Mouse (Mus musculus): ENCODE measurements around the gene Cdc42ep5.
"Not testable (repeated sequence)": the region's sequence is repeated elsewhere in the genome, so short reads cannot be mapped to it uniquely, and the experiment has no call there.

Gene Cdc42ep5

DNA sequence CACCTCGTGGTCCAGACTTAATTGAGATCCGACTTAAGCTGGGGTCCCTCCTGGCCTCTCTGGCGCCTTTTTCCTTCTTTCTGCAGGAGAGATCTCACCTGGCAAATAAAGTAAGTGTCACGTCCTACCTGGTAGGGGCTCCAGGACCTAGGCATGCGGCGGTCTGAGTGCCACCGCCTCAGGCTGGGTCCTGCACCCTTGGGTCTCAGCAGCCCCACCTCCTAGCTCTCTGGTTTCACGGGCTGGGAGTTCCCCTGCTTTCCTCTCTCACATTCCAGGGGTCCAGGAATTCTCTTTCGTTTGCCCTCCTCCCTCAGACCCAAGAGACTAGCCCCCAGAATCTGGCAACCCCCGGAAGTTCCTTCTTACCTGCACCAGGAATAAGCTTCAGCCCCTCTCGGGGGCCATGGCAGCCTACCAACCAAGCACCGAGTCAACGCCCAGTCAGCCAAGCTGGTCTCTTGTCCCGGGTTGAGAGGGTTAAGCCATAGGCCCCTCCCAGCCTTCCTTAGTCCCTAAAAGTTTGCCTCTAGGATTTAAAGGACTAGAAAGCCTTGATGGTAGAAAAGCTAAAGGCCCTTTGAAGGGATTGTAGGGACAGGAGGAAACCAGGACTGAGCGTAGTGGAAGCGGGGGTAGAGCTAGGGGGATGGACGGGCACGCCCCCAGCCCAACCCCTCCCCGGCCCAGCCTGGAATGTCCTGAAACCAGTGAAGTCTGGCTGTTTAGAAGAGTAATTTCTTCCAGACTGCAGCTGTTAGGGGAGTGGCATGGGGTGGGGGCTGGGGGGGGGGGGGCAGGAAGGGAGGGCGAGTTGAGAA lies at the start of gene Cdc42ep5:
Gene Cdc42ep5 (minus strand): TSS at position 771 of the 821 bp plus-strand sequence.
- no peak for DNase-seq (ENCODE audit: low spot score in 2 of 2)

DNA sequence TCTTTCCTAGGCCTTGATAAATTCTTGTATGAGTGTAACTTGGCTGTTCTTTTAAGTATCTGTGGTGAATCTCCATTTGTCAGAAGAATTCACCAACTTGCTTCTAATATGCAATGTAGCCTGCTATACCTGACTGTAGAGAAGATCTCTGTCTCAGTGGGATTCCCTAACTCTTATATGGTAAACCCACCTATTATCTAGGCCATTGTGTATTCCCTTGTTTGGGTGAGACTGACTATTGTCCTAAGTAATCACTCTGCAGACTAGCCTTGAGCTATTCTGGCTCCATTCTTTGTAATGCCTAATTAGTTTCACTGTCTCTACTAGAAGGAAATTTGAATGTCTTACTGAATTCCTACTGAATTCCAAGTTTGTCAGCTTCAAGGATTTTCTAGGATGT lies 48.8 kb upstream of the Cdc42ep5 start:
- DNase-seq (ENCODE audit: low spot score in 2 of 2) = not testable (repeated sequence)

DNA sequence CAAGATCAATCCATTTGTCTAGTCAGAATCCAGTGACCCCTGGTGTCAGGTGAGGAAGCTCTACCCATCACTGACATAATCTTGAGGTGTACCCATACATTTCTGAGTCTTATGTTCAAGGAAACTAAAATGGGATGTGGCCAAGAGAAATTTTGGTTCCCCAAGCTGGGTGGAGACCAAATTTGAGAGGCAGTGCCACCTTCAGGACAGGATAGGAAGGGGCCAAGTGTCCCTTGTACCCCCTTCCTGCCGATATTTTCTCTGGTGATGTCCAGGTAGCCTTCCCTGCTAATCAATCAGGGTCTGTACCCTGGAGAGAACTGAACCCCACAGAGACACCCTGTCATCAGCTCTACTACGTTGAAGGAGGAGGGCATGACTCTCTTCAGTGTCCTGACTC lies 44.0 kb upstream of the Cdc42ep5 start:
- DNase-seq (ENCODE audit: low spot score in 2 of 2) = no peak

DNA sequence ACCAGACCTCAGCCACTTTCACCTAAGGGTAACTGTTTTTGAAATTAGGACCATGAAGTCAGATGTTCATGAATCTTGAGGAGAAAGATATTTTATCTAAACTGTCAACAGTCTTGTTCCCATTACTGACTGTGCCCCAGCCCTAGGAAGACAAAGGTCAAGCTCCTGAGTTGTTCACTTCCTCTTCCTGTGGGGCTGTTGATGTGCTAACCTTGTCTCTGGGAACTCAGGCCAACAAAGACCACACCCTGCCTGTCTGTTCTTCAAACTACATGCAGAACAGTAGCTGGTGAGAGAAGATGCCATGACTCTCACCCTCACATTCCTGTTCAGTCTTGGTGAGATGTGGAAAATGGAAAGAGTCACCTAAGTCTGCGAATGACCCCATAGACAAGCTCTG lies 42.5 kb upstream of the Cdc42ep5 start:
- DNase-seq (ENCODE audit: low spot score in 2 of 2) = no peak

DNA sequence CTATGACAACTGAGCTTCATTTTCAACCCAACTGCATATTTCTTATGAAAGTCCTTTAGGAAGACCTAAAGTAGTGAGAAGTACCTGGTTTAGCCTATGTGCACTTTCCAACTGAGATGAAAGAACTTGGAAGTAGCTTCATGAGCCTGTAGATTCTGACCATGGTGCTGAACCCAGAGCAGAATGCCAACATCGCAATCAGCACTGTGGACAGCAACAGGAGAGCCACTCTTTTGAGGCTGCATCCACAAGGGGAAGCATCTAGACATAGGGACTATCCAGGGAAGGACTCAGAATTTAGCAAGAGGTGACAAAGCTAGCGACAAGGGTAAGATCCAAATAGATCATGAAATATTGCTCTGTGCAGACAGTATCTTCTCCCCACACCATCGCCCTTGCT lies 13.8 kb upstream of the Cdc42ep5 start:
- DNase-seq (ENCODE audit: low spot score in 2 of 2) = no peak

DNA sequence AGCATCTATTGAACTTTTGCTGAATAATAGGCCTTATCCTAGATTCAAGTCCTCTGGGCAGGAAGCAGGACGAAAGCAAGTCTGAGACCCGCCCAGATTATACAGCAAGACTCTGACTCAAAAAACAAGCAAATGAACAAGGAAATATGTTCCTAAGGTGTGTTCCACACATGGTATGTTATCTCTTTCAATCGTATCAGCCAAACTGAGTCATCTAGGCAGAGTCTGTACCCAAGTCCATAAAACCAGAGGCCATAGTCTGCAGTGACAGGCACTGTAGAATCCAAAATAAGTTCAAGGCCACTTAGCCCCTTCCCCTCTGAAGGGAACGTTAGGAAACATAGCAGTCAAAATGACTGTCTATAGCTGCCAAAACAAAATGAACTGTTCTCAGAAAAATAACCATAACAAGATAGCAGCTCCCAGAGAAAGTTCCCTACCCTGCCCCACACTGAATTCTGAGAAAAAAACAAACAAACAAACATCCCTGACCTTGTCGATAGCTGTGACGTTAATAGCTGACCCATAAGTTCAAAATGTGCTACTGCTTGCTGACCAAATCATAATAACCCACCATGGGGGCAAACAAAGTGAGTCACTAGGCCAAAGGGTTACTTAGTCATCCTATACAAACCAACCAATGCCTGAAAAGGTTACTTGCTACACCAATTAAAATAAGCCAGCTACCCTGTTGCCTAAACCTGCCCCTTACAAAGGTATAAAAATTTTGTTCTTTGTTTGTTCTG lies 5.7 kb upstream of the Cdc42ep5 start:
- DNase-seq (ENCODE audit: low spot score in 2 of 2) = no peak

DNA sequence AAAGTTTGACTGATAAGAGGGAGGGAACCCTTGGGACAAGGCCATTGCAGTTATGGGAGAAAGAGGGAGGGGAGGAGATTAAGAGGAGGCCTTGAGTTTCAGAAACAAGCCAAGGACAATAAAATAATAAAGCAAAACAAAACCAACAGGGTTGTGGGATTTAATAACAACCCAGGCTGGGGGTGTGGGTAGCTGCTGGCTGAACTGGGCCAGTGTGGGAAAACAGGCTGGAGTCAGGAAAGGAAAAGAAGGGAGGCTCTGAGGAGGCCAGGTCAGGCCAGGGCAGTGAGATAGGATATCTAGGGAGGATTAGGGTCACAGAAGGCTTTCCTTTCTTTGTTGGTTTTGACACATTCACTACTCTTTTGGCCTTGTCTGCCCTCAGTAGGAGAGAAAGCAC lies 2.4 kb upstream of the Cdc42ep5 start:
- no peak for DNase-seq (ENCODE audit: low spot score in 2 of 2)

DNA sequence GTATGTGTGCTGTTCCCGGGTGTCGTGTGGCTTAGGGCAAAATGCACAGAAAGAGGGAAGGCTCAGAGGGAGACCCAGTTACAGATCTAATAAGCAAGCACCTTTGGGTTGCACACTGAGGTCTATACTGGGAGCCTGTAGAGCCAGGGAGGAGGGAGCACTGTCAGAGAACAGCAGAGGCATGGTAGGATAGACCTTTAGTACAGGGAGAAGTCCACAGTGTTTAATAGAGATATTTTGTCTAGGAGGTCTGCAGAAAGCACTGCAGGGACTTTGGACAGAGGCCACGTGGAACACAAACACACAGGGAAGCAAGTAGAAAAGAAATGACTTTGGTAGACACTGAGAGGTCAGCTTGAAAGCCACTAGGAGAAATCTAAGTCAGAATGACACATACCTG lies 626 bp upstream of the Cdc42ep5 start:
- no peak for DNase-seq (ENCODE audit: low spot score in 2 of 2)

DNA sequence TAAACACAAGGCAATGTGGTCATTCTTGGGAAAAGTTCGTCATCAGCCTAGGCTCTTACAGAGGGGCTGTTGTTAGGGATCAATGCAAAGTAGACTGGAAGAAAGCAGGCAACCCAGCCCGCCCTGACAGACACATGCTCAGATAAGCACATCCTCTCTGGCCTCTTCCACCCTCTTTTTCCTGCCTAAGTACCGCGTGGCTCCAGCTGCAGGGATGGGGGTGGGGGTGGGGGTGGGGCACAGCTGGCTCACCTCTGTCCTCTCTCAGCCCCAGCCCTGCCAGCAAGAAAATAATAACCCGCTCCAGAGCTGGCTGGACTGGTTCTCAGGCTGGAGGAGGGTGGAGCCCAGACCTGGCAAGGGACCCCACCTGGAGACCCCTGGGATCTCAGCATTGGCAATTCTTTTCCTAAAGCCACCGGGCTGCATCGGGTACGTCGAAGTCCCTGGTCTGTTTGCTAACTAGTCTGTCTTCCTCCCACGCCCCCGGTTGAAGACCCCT lies 1.0 kb downstream of the Cdc42ep5 start:
- DNase-seq (ENCODE audit: low spot score in 2 of 2) = no peak

DNA sequence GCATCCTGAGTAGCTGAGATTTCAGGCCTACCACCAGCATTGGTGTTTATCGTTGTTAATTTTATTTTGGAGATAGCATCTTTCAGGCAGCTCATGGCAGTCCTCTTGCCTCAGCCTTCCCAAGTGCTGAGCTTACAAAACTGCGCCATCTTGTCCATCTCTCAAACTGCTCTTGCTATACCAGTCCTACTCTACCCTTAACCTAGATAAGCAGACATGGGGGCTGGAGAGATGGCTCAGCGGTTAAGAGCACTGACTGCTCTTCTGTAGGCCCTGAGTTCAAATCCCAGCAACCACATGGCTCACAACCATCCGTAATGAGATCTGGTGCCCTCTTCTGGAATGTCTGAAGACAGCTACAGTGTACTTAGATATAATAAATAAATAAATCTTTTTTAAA lies 3.1 kb downstream of the Cdc42ep5 start:
- DNase-seq (ENCODE audit: low spot score in 2 of 2) = not testable (repeated sequence)

DNA sequence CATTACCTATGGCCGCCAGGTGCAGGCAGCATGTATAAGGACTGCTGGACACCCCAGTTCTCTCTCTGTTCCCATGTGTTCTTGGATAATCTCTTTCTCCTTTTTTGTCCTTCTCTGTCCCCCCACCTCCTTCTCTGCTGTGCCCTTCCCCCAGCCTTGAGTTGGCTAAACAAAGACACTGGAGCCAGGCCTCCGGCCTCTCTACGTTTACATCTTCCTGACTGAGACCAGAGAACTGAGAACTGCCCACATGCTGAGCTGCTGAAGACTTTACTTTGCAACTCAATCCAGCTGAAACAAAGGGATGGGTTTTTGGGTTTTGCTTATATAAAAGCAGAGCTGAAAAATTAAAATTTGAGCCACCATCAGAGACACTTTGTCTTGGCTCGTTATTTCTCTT lies 9.7 kb downstream of the Cdc42ep5 start:
- no peak for DNase-seq (ENCODE audit: low spot score in 2 of 2)

DNA sequence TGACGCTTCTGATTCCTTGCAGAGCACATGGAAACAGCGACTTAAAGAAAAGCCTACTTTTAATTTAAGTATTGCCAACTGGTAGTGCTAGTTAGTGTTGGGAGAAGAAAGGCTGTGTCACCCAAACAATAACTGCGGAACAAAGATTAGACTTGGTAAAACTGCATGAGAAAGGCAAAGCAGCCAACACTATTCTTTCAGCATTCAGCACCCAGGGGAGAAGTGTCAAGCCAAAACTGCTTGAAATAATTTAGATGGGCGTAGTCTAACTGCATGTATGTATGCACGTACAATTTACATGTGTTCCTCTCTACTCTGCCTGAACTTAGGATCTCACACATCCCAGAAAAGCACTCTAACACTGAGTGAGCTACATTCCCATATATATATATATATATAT lies 10.3 kb downstream of the Cdc42ep5 start:
- DNase-seq (ENCODE audit: low spot score in 2 of 2) = no peak

DNA sequence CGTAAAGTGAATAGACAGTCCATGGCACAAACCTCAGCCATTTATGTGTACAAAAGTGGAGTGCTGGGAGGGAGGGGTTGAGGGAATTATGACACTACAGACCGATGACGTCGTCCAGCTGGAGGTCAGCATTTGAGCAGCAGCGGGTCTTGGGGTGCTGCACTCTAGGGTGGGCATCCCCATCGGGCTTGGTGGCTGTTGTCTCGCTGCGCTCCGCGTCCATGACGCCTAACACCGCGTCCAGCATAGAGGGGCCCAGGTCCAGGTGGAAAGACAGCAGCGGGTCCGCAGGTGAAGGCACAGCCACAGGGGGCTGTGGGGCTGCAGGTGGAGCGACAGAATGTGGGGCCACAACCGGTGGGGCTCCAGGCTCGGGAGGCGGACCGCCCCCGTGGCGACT lies 13.4 kb downstream of the Cdc42ep5 start:
- DNase-seq (ENCODE audit: low spot score in 2 of 2) = no peak

DNA sequence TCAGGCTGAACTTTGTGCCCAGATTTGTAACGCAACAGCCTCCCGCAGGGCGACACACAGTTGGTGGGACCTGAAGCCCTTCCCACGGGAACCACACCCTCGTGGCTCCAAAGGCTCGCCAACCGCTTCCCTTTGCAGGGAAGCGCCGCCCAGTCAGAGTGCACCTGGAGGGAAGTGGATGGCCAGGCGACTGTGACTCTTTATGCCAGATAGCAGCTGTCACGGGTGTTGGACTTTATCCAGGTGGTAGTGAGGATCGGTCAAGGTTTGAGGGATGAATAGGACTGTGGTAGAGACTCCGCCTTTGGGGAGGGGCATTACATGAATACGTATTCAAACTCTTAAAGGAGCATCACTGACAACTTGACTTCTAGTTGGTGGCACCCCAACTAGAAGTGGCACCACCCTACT lies 13.8 kb downstream of the Cdc42ep5 start:
- DNase-seq (ENCODE audit: low spot score in 2 of 2) = peak; percentile 41 to 55

DNA sequence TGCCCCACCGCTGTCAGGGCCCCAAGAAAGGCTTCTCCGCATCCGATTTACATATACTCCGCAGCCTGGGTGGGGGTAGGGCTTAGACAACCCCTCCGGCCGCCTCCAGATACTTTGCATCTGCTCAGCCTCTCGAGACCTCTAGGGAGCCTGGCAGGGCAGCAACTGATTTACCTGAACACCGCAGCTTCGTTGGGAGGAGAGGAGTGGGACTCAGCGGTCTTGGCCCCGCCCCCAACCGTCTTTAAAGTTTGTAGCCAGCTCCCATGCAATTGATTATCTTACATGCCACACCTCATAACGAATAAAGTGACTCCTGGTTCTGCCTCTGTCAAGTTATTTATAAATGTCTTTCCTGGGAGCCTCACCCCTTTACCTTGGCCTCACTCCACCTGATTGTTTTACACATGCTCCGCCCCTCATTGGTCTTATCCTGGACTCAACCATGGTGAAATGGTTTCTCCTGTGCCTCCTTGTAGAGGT lies 14.6 kb downstream of the Cdc42ep5 start, which contains the start of gene Leng9:
Gene Leng9 (minus strand): TSS at position 316 of the 483 bp plus-strand sequence.
- peak; percentile 78 to 82 for DNase-seq (ENCODE audit: low spot score in 2 of 2)

DNA sequence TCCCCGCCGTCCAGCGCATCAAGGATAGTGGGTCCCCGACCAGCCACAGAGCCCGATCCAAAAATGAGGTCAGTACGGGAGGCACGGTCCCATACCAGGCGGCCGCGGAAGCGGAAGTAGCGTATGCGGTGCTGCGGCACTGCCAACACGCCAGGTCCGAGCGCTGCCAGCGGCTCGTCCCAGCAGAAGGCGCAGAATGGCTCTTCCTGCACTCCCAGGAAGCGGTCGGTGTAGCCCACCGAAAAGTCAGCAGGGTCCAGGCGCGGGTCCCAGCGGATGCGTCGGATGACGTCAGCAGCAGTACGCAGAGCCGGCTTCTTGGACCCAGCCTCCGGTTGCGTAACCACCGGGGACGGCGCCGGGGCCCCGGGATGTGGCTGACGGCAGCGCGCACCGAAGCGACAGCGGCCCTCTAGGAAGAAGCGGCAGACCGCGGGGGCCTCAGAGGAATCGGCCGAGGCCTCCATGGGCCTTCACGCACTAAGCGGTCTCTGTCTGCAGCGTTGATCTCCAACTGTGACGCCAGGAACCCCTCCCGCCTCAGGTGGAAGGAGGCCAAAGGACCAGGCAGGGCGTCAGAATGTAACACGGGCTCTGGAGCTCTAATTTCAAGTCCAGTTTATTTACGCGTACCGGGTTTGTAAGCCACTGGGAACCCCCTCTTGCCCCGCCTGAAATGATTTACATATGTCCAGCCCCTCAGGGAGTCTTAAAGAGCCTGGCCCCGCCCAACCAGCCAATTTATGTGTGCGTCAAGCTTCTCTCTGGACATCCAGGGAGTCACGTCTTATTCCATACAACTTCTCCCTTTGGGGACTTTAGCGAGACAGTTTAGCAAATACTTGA lies 15.2 kb downstream of the Cdc42ep5 start:
- DNase-seq (ENCODE audit: low spot score in 2 of 2) = peak; percentile 80 to 86

DNA sequence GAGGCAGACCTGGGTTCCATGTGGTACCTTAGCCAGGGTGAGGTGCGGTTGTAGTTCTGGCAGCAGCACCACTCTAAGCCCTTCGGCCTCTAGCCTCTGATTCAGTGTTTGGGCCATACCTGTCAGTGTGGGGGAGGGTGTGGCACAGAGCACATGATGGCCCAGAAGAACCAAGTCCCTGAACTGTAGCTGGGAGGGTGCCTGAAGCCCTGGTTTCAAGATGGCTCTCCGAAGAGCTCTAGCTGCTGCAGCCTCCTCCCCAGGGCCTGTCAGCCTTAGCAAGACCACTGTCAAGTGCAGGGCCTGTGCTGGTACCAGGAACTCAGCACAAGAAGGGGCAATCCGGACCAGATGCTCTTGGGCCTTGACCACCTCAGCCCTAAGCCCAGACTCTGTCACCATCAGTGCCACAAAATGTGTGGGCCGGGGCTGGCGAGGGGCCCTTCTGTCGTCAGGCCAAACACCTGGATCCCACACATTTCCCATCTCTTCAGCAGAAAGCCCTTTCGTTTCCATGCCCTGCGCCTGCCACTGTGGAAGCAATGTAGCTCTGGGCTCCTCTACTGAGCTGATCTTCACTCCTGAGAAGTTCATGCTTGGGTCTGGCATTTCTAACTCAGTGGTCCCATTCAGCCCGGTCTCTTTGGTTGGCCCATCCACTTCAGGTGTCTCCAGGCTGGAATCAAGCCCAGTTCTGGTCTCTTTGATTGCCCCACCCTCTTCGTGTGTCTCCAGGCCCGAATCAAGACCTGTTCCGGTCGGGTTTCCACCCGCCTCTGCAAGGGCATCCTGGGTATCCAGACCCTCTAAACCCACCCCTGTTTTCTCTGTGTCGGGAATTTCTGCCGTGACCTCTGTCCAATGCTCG lies 16.1 kb downstream of the Cdc42ep5 start:
- DNase-seq (ENCODE audit: low spot score in 2 of 2) = no peak

DNA sequence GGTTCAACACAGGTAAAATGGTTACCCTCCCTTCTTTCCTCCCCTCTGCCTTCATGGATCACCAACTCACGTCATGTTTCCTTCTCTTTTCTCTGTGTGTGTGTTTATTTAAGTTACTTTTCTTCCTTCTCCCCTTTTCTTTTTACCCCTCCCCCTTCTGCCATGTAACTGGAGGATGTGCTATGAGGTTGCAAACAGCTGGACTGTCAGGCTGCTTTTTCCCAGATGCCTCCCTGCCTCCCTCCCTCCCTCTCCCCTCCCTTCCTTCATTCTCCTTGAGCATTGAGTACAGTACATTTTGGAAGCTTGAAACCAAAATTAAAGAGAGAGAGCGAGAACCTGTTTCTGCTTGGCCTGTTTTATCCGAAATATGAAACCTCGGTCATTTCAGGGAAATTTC lies 16.8 kb downstream of the Cdc42ep5 start:
- DNase-seq (ENCODE audit: low spot score in 2 of 2) = no peak

DNA sequence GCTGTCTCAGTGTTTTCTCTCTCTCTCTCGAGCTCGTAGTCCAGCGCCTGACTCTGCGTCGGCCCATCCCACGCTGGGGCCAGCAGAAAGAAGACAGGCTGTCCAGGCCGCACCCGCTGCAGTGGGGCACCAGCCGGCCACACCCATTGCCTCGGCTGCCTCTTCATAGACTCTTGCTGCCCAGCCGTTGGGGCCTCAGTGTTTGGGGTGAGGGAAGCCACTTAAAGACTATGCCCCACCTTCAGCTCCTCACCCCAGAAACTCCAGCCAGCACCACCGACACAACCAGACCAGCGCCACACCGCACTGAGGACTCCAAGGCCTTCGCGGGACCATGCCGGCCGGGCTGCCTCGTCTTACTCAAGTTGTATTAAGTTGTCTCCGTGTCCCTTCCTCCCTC lies 17.3 kb downstream of the Cdc42ep5 start:
- DNase-seq (ENCODE audit: low spot score in 2 of 2) = no peak

DNA sequence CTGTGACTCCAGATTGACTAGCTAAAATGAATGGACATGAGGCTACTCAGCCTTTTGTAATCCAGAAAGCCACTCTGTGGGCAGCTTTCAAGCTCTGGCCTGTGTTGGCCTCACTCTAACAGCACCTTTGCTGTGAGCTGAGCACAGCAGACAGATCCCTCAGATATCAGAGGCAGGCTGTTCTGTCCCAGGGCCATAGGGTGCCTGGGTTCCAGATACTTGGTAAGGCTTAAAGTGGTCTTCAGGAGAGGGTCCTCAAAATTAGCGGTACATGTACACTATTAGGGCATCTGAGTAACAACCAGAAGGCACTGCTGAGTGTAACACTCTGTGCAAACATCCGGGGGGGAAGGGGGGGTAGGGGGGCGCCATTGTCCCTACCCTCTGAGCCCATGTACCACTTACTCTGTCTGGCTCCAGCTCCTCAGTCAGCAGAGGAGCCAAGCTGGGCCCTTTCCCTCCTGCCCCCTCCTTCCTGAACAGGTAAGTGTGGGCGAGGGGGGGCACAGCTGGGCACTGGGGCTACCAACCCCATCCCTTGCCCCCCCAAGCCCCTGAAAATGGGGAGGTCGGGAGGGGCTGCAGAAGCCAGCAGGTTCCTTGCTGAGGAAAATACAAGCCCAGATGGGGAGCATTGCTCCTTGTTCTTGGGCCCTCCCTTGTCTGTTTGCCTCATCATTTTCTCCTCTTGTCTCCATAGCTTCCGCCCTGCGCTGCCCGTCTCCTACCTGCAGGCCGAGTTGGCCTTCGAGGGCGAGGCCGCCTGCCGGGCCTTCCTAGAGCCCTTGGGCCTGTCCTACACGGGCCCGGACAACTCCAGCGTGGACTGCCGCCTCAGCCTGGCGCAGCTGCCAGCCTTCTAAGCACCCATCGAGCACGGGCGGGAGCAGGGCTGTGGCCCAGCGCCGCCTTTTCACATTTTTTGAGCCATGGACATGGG lies 18.1 kb downstream of the Cdc42ep5 start:
- no peak for DNase-seq (ENCODE audit: low spot score in 2 of 2)
